Mouse (Mus musculus) effector memory CD4-positive, alpha-beta T cell, adult 5 months (primary cell): Measurements from ENCODE around the gene Gm21256. TPM values are rescaled to one million over a fixed set of nuclear protein-coding genes. Genes with fewer than 3 reads are reported as not detected.

ENCODE experiments used
- polyA plus RNA-seq: library from polyadenylated mRNA; unstranded; fragments of 100-300 nt; shearing (Covaris generic); gene quantifications from one replicate; pipeline ENCODE4 v1.2.1, GENCODE M21; 2017

The Gm21256 gene
- not detected for polyA plus RNA-seq

DNA sequence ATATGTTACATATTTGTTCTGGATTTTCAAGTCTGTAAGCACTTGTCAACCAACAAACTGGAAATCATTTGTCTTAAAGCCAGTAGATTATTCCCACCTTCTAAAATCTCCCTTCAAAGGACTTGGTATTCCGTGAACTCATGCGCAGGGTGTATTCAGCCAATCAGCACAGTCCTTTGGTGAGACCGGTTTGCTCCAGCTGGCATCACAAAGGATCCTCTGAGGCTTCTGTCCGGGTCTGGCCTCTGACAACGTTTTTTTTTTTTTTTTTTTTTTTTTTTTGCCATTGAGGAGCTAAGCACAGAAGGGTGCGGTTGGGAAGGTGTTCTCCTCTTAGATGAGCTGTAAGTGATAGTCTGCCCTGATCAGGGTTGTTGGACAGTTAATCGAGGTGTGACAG, at the start of gene Gm21256:
TSS of gene Gm21256 (plus strand) at position 301 of the 400 bp plus-strand sequence.

Other genes with a start within 250 kb of the Gm21256 start
- not detected for gene Gm21170, start 240.1 kb downstream of the Gm21256 start, polyA plus RNA-seq